Mouse (Mus musculus) spleen, postnatal 36 days (tissue): ENCODE measurements around the gene Wnt3.

ENCODE experiments used
- DNase-seq, 2 experiments: peaks; one replicate each; pipeline ENCODE4 v3.0.0; 2022; ENCODE audit warnings: low spot score in 2 of 2, mixed read lengths in 1 of 2

The Wnt3 gene

GRCm38 (mm10) chr11:103840834-103841233 is 66.9 kb downstream of the Wnt3 start:
- no peak for DNase-seq

GRCm38 (mm10) chr11:103848287-103848686 is 74.3 kb downstream of the Wnt3 start:
- DNase-seq, result no peak

- DNase-seq, result no peak
Measured at GRCm38 (mm10) chr11:103852590-103853283, 78.8 kb downstream of the Wnt3 start.

GRCm38 (mm10) chr11:103853284-103853920 is 79.5 kb downstream of the Wnt3 start:
- no peak for DNase-seq

GRCm38 (mm10) chr11:103854294-103854693 is 80.3 kb downstream of the Wnt3 start:
- no peak for DNase-seq

- no peak for DNase-seq
Measured at GRCm38 (mm10) chr11:103856641-103857040, 82.7 kb downstream of the Wnt3 start.

GRCm38 (mm10) chr11:103858760-103859159 is 84.8 kb downstream of the Wnt3 start:
- no peak for DNase-seq

- no peak for DNase-seq
Measured at GRCm38 (mm10) chr11:103859933-103860610, 86.1 kb downstream of the Wnt3 start.

GRCm38 (mm10) chr11:103862951-103863350 is 89.0 kb downstream of the Wnt3 start:
- no peak for DNase-seq

- no peak for DNase-seq
Measured at GRCm38 (mm10) chr11:103864486-103864885, 90.5 kb downstream of the Wnt3 start.

- DNase-seq, result no peak
Measured at GRCm38 (mm10) chr11:103865346-103865745, 91.4 kb downstream of the Wnt3 start.
